Mouse (Mus musculus) brain, adult 2 months (tissue): ENCODE data around the gene Tbc1d10b.

Experiments used
- DNase-seq: peaks from one replicate; pipeline ENCODE4 v3.0.0; 2011; ENCODE audit warnings: low read depth, low spot score

Gene Tbc1d10b

GRCm38 (mm10) chr7:127207374-127208294 is 634 bp downstream of the Tbc1d10b start:
- no peak for DNase-seq

- DNase-seq: peak; percentile 30
Observed at GRCm38 (mm10) chr7:127206606-127207005, 1.7 kb downstream of the Tbc1d10b start.

- no peak for DNase-seq
Observed at GRCm38 (mm10) chr7:127196484-127196883, 11.8 kb downstream of the Tbc1d10b start.

GRCm38 (mm10) chr7:127195544-127196295 is 12.5 kb downstream of the Tbc1d10b start, which contains the start of gene Cd2bp2:
Gene Cd2bp2 (minus strand): TSS chr7:127196050.
- DNase-seq: peak; percentile 99

GRCm38 (mm10) chr7:127194633-127195029 is 13.6 kb downstream of the Tbc1d10b start:
- DNase-seq: no peak

GRCm38 (mm10) chr7:127194011-127194632 is 14.1 kb downstream of the Tbc1d10b start:
- DNase-seq: no peak

GRCm38 (mm10) chr7:127192989-127193388 is 15.3 kb downstream of the Tbc1d10b start:
- no peak for DNase-seq

GRCm38 (mm10) chr7:127190672-127191071 is 17.6 kb downstream of the Tbc1d10b start:
- no peak for DNase-seq

- DNase-seq: peak; percentile 62
Observed at GRCm38 (mm10) chr7:127188305-127189276, 19.7 kb downstream of the Tbc1d10b start.

- DNase-seq: no peak
Observed at GRCm38 (mm10) chr7:127187351-127187750, 20.9 kb downstream of the Tbc1d10b start.

- DNase-seq: peak; percentile 54
Observed at GRCm38 (mm10) chr7:127185601-127186000, 22.7 kb downstream of the Tbc1d10b start.

- DNase-seq: no peak
Observed at GRCm38 (mm10) chr7:127184720-127185119, 23.5 kb downstream of the Tbc1d10b start.

GRCm38 (mm10) chr7:127183828-127184227 is 24.4 kb downstream of the Tbc1d10b start:
- DNase-seq: no peak

- no peak for DNase-seq
Observed at GRCm38 (mm10) chr7:127183345-127183744, 24.9 kb downstream of the Tbc1d10b start.

- DNase-seq: peak; percentile 20
Observed at GRCm38 (mm10) chr7:127181724-127182123, 26.5 kb downstream of the Tbc1d10b start.

- DNase-seq: no peak
Observed at GRCm38 (mm10) chr7:127180783-127181182, 27.5 kb downstream of the Tbc1d10b start.

GRCm38 (mm10) chr7:127176937-127177336 is 31.3 kb downstream of the Tbc1d10b start:
- DNase-seq: no peak

GRCm38 (mm10) chr7:127166501-127166900 is 41.8 kb downstream of the Tbc1d10b start:
- no peak for DNase-seq

GRCm38 (mm10) chr7:127165607-127166493 is 42.4 kb downstream of the Tbc1d10b start:
- no peak for DNase-seq

- no peak for DNase-seq
Observed at GRCm38 (mm10) chr7:127164002-127164401, 44.3 kb downstream of the Tbc1d10b start.
